Mouse (Mus musculus): ENCODE data around the gene Kat5.

- TF ChIP-seq POLR2A (IDR thresholded peaks at IDR 0.05; ENCODE audit: borderline replicate concordance, insufficient read depth, low read length), result no peak
- TF ChIP-seq CTCF (IDR thresholded peaks at IDR 0.05; ENCODE audit: borderline replicate concordance, insufficient read depth, low read depth, low read length), result no peak
Observed at GRCm38 (mm10) chr19:5638416-5639005, 28.5 kb upstream of the Kat5 start.
